Mouse (Mus musculus) cerebellum, adult 2 months (tissue): ENCODE results near the gene Mysm1.

ENCODE experiments used
- CTCF ChIP-seq: fragments of 200-500 bp; IDR thresholded peaks from 2 replicates; pipeline ENCODE4 v1.5.1; 2011; ENCODE audit warnings: low read depth, mild to moderate bottlenecking, control low read depth, low read length, moderate library complexity, borderline replicate concordance; ENCODE audit not compliant: insufficient read depth
- POLR2A ChIP-seq: fragments of 200-500 bp; IDR thresholded peaks from 2 replicates; pipeline ENCODE4 v1.6.1; 2011; ENCODE audit warnings: low read length, control low read depth, borderline replicate concordance; ENCODE audit not compliant: insufficient read depth

DNA sequence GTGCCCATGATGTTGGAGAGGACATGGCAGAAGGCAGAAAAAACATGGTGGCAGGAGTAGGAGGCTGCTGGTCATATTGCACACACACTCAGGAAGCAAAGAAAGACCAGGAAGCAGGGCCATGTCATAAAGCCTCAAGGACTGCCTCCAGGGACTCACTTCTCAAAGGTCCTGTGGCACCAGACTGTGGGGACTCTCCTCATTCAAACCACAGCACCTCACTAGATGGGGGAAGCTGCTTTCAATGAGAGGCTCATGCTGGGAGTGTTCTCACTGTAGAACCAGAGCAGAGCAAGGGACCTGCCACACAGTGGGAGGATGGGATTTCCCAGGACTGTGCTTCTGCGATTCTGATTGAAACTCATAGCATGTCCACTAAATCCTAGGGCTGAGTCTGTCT is 21.2 kb upstream of the Mysm1 start:
- TF ChIP-seq CTCF (no peak), POLR2A (no peak)
